Mouse (Mus musculus): ENCODE data around the gene Ppara. TPM values are rescaled to one million over a fixed set of nuclear protein-coding genes. Genes with fewer than 3 reads are reported as not detected.

The Ppara gene
- polyA plus RNA-seq (2014; fragmentation: Nextera tagmentation; extraction: Ambion mirVana) = 2.5 and 3.4 TPM in 2 replicates

- 8% methylated on average over 27 of the region's 28 CpGs for WGBS
- H3K9me3 ChIP-seq (ENCODE audit: control insufficient read depth, low read length) = no peaks in the 10 kb centered on the region
- peaks cover 6% of the 10 kb centered on the region; the same call in 1 of the 2 replicates for H3K4me1 ChIP-seq (replicated peaks; ENCODE audit: control insufficient read depth, insufficient read depth, low read length)
- peak within 1 kb of the TSS; percentile 60 for H3K4me3 ChIP-seq (ENCODE audit: low read depth, low read length)
- peak within 1 kb of the TSS; percentile 38; the same call in 1 of the 2 replicates for H3K9ac ChIP-seq (ENCODE audit: low read depth, low read length)
- no peak for DNase-seq (ENCODE audit: low spot score)
- peaks cover 45% of the 10 kb centered on the region for H3K27me3 ChIP-seq (replicated peaks; ENCODE audit: control insufficient read depth, insufficient read depth, low read length)
- no peak within 1 kb of the TSS for H3K27ac ChIP-seq (ENCODE audit: low read depth, low read length)
- H3K4me2 ChIP-seq = peak within 1 kb of the TSS; percentile 71
- no peak for ATAC-seq (replicated peaks; ENCODE audit: low FRiP score)
- H3K36me3 ChIP-seq (ENCODE audit: control insufficient read depth, insufficient read depth, low read length) = no peaks in the 10 kb centered on the region
Observed at GRCm38 (mm10) chr15:85734571-85735033, at the start of gene Ppara. Ppara (plus strand) TSS chr15:85734983.

GRCm38 (mm10) chr15:85686641-85687395 is 48.0 kb upstream of the Ppara start:
- no peak overlapping the region for H3K4me3 ChIP-seq (ENCODE audit: low read depth, low read length)
- DNase-seq (ENCODE audit: low spot score) = no peak
- no peaks in the 10 kb centered on the region for H3K4me1 ChIP-seq (replicated peaks; ENCODE audit: control insufficient read depth, insufficient read depth, low read length)
- WGBS = 65% methylated on average over 11 of the region's 11 CpGs
- no peaks in the 10 kb centered on the region for H3K9me3 ChIP-seq (ENCODE audit: control insufficient read depth, low read length)
- H3K4me2 ChIP-seq = no peak overlapping the region
- no peaks in the 10 kb centered on the region; the same call in none of the 2 replicates for H3K27me3 ChIP-seq (replicated peaks; ENCODE audit: control insufficient read depth, insufficient read depth, low read length)
- H3K36me3 ChIP-seq (ENCODE audit: control insufficient read depth, insufficient read depth, low read length) = no peaks in the 10 kb centered on the region
- H3K27ac ChIP-seq (ENCODE audit: low read depth, low read length) = no peak overlapping the region
- H3K9ac ChIP-seq (ENCODE audit: low read depth, low read length) = no peak overlapping the region
- no peak for ATAC-seq (replicated peaks; ENCODE audit: low FRiP score)

- H3K4me1 ChIP-seq (replicated peaks; ENCODE audit: control insufficient read depth, insufficient read depth, low read length) = no peaks in the 10 kb centered on the region
- H3K27ac ChIP-seq (ENCODE audit: low read depth, low read length) = no peak overlapping the region
- no peaks in the 10 kb centered on the region; the same call in none of the 2 replicates for H3K27me3 ChIP-seq (replicated peaks; ENCODE audit: control insufficient read depth, insufficient read depth, low read length)
- no peak for ATAC-seq (replicated peaks; ENCODE audit: low FRiP score)
- WGBS = 69% methylated on average over 15 of the region's 15 CpGs
- no peaks in the 10 kb centered on the region for H3K9me3 ChIP-seq (ENCODE audit: control insufficient read depth, low read length)
- no peaks in the 10 kb centered on the region for H3K36me3 ChIP-seq (ENCODE audit: control insufficient read depth, insufficient read depth, low read length)
- DNase-seq (ENCODE audit: low spot score) = no peak
- H3K4me2 ChIP-seq = no peak overlapping the region
- H3K9ac ChIP-seq (ENCODE audit: low read depth, low read length) = no peak overlapping the region
- H3K4me3 ChIP-seq (ENCODE audit: low read depth, low read length) = no peak overlapping the region
Observed at GRCm38 (mm10) chr15:85687630-85688410, 47.0 kb upstream of the Ppara start.

- H3K9me3 ChIP-seq (ENCODE audit: control insufficient read depth, low read length) = no peaks in the 10 kb centered on the region
- no peak for DNase-seq (ENCODE audit: low spot score)
- H3K9ac ChIP-seq (ENCODE audit: low read depth, low read length) = no peak overlapping the region
- no peaks in the 10 kb centered on the region; the same call in none of the 2 replicates for H3K27me3 ChIP-seq (replicated peaks; ENCODE audit: control insufficient read depth, insufficient read depth, low read length)
- H3K4me2 ChIP-seq = no peak overlapping the region
- H3K4me1 ChIP-seq (replicated peaks; ENCODE audit: control insufficient read depth, insufficient read depth, low read length) = no peaks in the 10 kb centered on the region
- 79% methylated on average over 6 of the region's 6 CpGs for WGBS
- ATAC-seq (replicated peaks; ENCODE audit: low FRiP score) = no peak
- no peak overlapping the region for H3K4me3 ChIP-seq (ENCODE audit: low read depth, low read length)
- no peak overlapping the region for H3K27ac ChIP-seq (ENCODE audit: low read depth, low read length)
- H3K36me3 ChIP-seq (ENCODE audit: control insufficient read depth, insufficient read depth, low read length) = no peaks in the 10 kb centered on the region
Observed at GRCm38 (mm10) chr15:85688734-85689133, 46.0 kb upstream of the Ppara start.

GRCm38 (mm10) chr15:85689523-85689922 is 45.3 kb upstream of the Ppara start:
- no peaks in the 10 kb centered on the region for H3K9me3 ChIP-seq (ENCODE audit: control insufficient read depth, low read length)
- H3K4me2 ChIP-seq = no peak overlapping the region
- peaks cover 3% of the 10 kb centered on the region for H3K27me3 ChIP-seq (replicated peaks; ENCODE audit: control insufficient read depth, insufficient read depth, low read length)
- no peak overlapping the region for H3K27ac ChIP-seq (ENCODE audit: low read depth, low read length)
- H3K9ac ChIP-seq (ENCODE audit: low read depth, low read length) = no peak overlapping the region
- ATAC-seq (replicated peaks; ENCODE audit: low FRiP score) (no peak), DNase-seq (ENCODE audit: low spot score) (no peak)
- 78% methylated on average over 6 of the region's 6 CpGs for WGBS
- H3K4me1 ChIP-seq (replicated peaks; ENCODE audit: control insufficient read depth, insufficient read depth, low read length) = no peaks in the 10 kb centered on the region
- H3K36me3 ChIP-seq (ENCODE audit: control insufficient read depth, insufficient read depth, low read length) = no peaks in the 10 kb centered on the region
- H3K4me3 ChIP-seq (ENCODE audit: low read depth, low read length) = no peak overlapping the region

GRCm38 (mm10) chr15:85690058-85690457 is 44.7 kb upstream of the Ppara start:
- no peak overlapping the region for H3K9ac ChIP-seq (ENCODE audit: low read depth, low read length)
- no peaks in the 10 kb centered on the region for H3K4me1 ChIP-seq (replicated peaks; ENCODE audit: control insufficient read depth, insufficient read depth, low read length)
- DNase-seq (ENCODE audit: low spot score) (no peak), ATAC-seq (replicated peaks; ENCODE audit: low FRiP score) (no peak)
- no peak overlapping the region for H3K4me2 ChIP-seq
- H3K36me3 ChIP-seq (ENCODE audit: control insufficient read depth, insufficient read depth, low read length) = no peaks in the 10 kb centered on the region
- peaks cover 3% of the 10 kb centered on the region for H3K27me3 ChIP-seq (replicated peaks; ENCODE audit: control insufficient read depth, insufficient read depth, low read length)
- no peak overlapping the region for H3K4me3 ChIP-seq (ENCODE audit: low read depth, low read length)
- no peaks in the 10 kb centered on the region for H3K9me3 ChIP-seq (ENCODE audit: control insufficient read depth, low read length)
- H3K27ac ChIP-seq (ENCODE audit: low read depth, low read length) = no peak overlapping the region
- 83% methylated on average over 6 of the region's 6 CpGs for WGBS

GRCm38 (mm10) chr15:85690875-85691274 is 43.9 kb upstream of the Ppara start:
- DNase-seq (ENCODE audit: low spot score) (no peak), ATAC-seq (replicated peaks; ENCODE audit: low FRiP score) (no peak)
- no peak overlapping the region for H3K9ac ChIP-seq (ENCODE audit: low read depth, low read length)
- whole genome bisulfite sequencing = 88% methylated on average over 5 of the region's 5 CpGs
- peaks cover 3% of the 10 kb centered on the region for H3K27me3 ChIP-seq (replicated peaks; ENCODE audit: control insufficient read depth, insufficient read depth, low read length)
- H3K36me3 ChIP-seq (ENCODE audit: control insufficient read depth, insufficient read depth, low read length) = no peaks in the 10 kb centered on the region
- H3K9me3 ChIP-seq (ENCODE audit: control insufficient read depth, low read length) = no peaks in the 10 kb centered on the region
- H3K4me2 ChIP-seq = no peak overlapping the region
- H3K4me1 ChIP-seq (replicated peaks; ENCODE audit: control insufficient read depth, insufficient read depth, low read length) = no peaks in the 10 kb centered on the region
- H3K4me3 ChIP-seq (ENCODE audit: low read depth, low read length) = no peak overlapping the region
- no peak overlapping the region for H3K27ac ChIP-seq (ENCODE audit: low read depth, low read length)

- DNase-seq (ENCODE audit: low spot score) = no peak
- Histone ChIP-seq H3K9me3 (ENCODE audit: control insufficient read depth, low read length) (no peaks in the 10 kb centered on the region), H3K4me3 (ENCODE audit: low read depth, low read length) (no peak overlapping the region), H3K36me3 (ENCODE audit: control insufficient read depth, insufficient read depth, low read length) (no peaks in the 10 kb centered on the region), H3K4me1 (replicated peaks; ENCODE audit: control insufficient read depth, insufficient read depth, low read length) (no peaks in the 10 kb centered on the region), H3K27me3 (replicated peaks; ENCODE audit: control insufficient read depth, insufficient read depth, low read length) (peaks cover 3% of the 10 kb centered on the region; the same call in 1 of the 2 replicates), H3K27ac (ENCODE audit: low read depth, low read length) (no peak overlapping the region), H3K9ac (ENCODE audit: low read depth, low read length) (no peak overlapping the region), H3K4me2 (no peak overlapping the region)
- WGBS = 75% methylated on average over 3 of the region's 3 CpGs
- ATAC-seq (replicated peaks; ENCODE audit: low FRiP score) = no peak
Observed at GRCm38 (mm10) chr15:85693115-85693514, 41.7 kb upstream of the Ppara start.

Data from liver, embryonic 11.5 days (tissue).